In the genomic region with DNA sequence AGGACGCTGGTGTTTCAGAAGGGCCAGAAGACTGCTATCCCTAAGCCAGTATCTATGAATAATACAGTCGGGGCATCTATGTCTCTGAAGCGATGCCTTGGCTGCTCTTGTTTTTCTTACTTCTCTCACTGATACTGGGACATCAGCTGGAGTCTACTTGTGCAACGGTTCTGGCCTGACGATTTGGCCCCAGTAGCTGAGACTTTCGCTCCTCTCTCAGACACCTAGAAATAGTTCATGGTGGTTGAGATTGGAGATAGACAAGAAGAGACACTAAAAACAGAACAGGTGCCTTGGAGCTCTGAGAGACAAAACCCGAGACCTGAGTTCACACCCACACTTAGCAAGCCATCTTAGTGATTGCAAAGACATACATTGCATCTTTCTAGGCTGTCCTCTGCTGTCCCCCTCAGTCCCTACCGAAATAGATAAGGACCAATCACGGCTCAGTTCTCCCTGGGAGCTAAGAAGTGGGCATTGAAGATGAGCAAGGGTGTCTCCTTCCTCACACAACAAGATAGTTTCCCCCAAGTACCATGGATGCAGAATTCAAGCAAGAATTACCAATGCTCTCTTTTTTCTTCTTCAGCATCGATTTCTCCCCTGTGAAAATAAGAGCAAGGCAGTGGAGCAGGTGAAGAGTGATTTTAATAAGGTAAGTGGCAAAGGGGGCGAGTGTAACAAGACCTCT, we compare ENCODE assay signal across 13 mouse cellular contexts. TPM values are rescaled to one million over a fixed set of nuclear protein-coding genes. Genes with fewer than 3 reads are reported as not detected.
"Had no signal": no experiment of that assay in that cellular context is flagged by ENCODE, and none has a peak within 500 bp of the region (broad histone marks: within the 10 kb centered on the region; RNA-seq: fewer than 3 reads in every experiment).

No protein-coding gene starts in this region.

- H3K36me3 ChIP-seq: neural tube, embryonic 13.5 days; neural tube, embryonic 15.5 days; stomach, embryonic 15.5 days had no signal

- H3K9me3 ChIP-seq: neural tube, embryonic 13.5 days; neural tube, embryonic 15.5 days; stomach, embryonic 15.5 days had no signal

- H3K27ac ChIP-seq: neural tube, embryonic 13.5 days; neural tube, embryonic 15.5 days; stomach, embryonic 15.5 days had no signal

- H3K4me3 ChIP-seq: neural tube, embryonic 13.5 days; neural tube, embryonic 15.5 days; stomach, embryonic 15.5 days had no signal

- H3K4me2 ChIP-seq: neural tube, embryonic 13.5 days; neural tube, embryonic 15.5 days; stomach, embryonic 15.5 days had no signal

- H3K27me3 ChIP-seq: neural tube, embryonic 13.5 days; neural tube, embryonic 15.5 days; stomach, embryonic 15.5 days had no signal

- H3K9ac ChIP-seq: neural tube, embryonic 13.5 days; neural tube, embryonic 15.5 days; stomach, embryonic 15.5 days had no signal

- DNase-seq: right cerebral cortex, adult 18-20 months; right cerebral cortex, postnatal 14 days; right cerebral cortex, postnatal 25 days; right cerebral cortex, postnatal 4 days; spleen, adult 18-20 months had no signal

- H3K4me1 ChIP-seq: neural tube, embryonic 13.5 days; neural tube, embryonic 15.5 days; stomach, embryonic 15.5 days had no signal

RNA-seq across cellular contexts. Expression of gene Il10, which starts 2.4 kb away (rescaled TPM):
- total RNA-seq: neutrophil, adult 5-6 weeks had no signal
- polyA plus RNA-seq: neural tube, embryonic 13.5 days; neural tube, embryonic 14.5 days; neural tube, embryonic 15.5 days; small intestine, adult 2 months; stomach, embryonic 15.5 days; stomach, embryonic 16.5 days; testis, adult 2 months had no signal
